Mouse (Mus musculus) megakaryocyte, embryonic 14.5 days (primary cell): ENCODE data around the gene Rmdn2.

Experiments used
- FLI1 ChIP-seq: IDR thresholded peaks from 2 replicates; pipeline ENCODE4 v1.6.1; 2012; ENCODE audit warnings: low read length, inconsistent platforms, mixed read lengths
- GATA1 ChIP-seq: IDR thresholded peaks from 3 replicates; pipeline ENCODE4 v1.6.1; 2012; ENCODE audit warnings: mixed read lengths, low read length, inconsistent platforms, borderline replicate concordance

DNA sequence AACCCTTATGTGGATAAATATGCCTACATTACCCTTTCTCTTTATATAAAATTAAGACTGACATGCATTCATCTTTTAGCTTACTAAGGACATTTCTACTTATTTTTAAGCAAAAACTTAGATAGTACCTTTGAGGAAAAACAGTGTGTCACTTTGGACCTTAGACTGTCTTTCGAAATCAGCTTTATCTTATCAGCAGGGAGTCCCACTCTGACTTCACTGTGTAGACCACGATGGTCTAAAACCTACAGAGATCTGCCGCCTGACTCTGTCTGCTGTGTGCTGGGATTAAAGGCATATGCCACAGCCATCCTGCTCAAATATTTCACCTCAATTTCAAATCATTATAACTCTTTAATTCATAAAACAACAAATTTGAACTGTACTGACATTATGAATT is 46.8 kb downstream of the Rmdn2 start:
- TF ChIP-seq GATA1 (no peak), FLI1 (no peak)
